Mouse (Mus musculus) hindbrain, embryonic 13.5 days (tissue): ENCODE data around the gene Usp45. TPM values are rescaled to one million over a fixed set of nuclear protein-coding genes. Genes with fewer than 3 reads are reported as not detected.

ENCODE experiments used
- ATAC-seq: fragments of 200-750 bp; cut with Nextera tagmentation; 2 replicates; pipeline ENCODE4 v1.8.0; 2017; ENCODE audit warnings: moderate TSS enrichment; ENCODE audit not compliant: low FRiP score
- H3K27ac ChIP-seq: fragments of 300-500 bp; sonication (generic); 2 replicates; pipeline ENCODE4 v1.5.1; 2015; ENCODE audit warnings: inconsistent platforms, mild to moderate bottlenecking, moderate library complexity
- H3K27me3 ChIP-seq: fragments of 300-500 bp; sonication (generic); 2 replicates; pipeline ENCODE4 v1.6.1; 2015; ENCODE audit warnings: mild to moderate bottlenecking, inconsistent platforms
- H3K36me3 ChIP-seq: fragments of 300-500 bp; sonication (generic); 2 replicates; pipeline ENCODE4 v1.6.1; 2015; ENCODE audit warnings: mild to moderate bottlenecking, inconsistent platforms
- H3K4me1 ChIP-seq: fragments of 300-500 bp; sonication (generic); replicated peaks from 2 replicates; pipeline ENCODE4 v1.6.1; 2015; ENCODE audit warnings: inconsistent platforms
- H3K4me2 ChIP-seq: fragments of 300-500 bp; sonication (generic); 2 replicates; pipeline ENCODE4 v1.6.1; 2015; ENCODE audit warnings: inconsistent platforms, mild to moderate bottlenecking, moderate library complexity
- H3K4me3 ChIP-seq: fragments of 300-500 bp; sonication (generic); 2 replicates; pipeline ENCODE4 v1.5.1; 2015; ENCODE audit warnings: mild to moderate bottlenecking, inconsistent platforms
- H3K9ac ChIP-seq: fragments of 300-500 bp; sonication (generic); 2 replicates; pipeline ENCODE4 v1.6.1; 2015; ENCODE audit warnings: mild to moderate bottlenecking, inconsistent platforms
- H3K9me3 ChIP-seq: fragments of 300-500 bp; sonication (generic); 2 replicates; pipeline ENCODE4 v1.6.1; 2016; ENCODE audit warnings: inconsistent platforms
- WGBS: fragments of 180-500 bp; shearing (Covaris S2); methylation state at CpG from one replicate; pipeline ENCODE4 v1.1.7; 2015; 5-methylcytosine and 5-hydroxymethylcytosine counted together
- polyA plus RNA-seq: library from polyadenylated mRNA; unstranded; fragments of >200 nt; fragmentation: Nextera tagmentation; extraction: Ambion mirVana; gene quantifications from 2 replicates; pipeline ENCODE4 v1.2.1, GENCODE M21; 2015

Gene Usp45
- polyA plus RNA-seq, 1 experiment from 2014 or later, result 7.6 TPM

- H3K9me3 ChIP-seq, result no peaks in the 10 kb centered on the region
- H3K36me3 ChIP-seq, result no peaks in the 10 kb centered on the region
- no peak overlapping the region for H3K4me3 ChIP-seq
- no peaks in the 10 kb centered on the region for H3K27me3 ChIP-seq
- H3K4me1 ChIP-seq, result peaks cover 7% of the 10 kb centered on the region
- H3K4me2 ChIP-seq, result no peak overlapping the region
- no peak overlapping the region for H3K27ac ChIP-seq
- no peak for ATAC-seq
- WGBS, result 93% methylated on average over 6 of the region's 6 CpGs
- no peak overlapping the region for H3K9ac ChIP-seq
Measured at GRCm38 (mm10) chr4:21882806-21883205, 115.8 kb downstream of the Usp45 start.

GRCm38 (mm10) chr4:21885831-21886230, 118.9 kb downstream of the Usp45 start:
- H3K9me3 ChIP-seq, result no peaks in the 10 kb centered on the region
- H3K27me3 ChIP-seq, result no peaks in the 10 kb centered on the region
- H3K9ac ChIP-seq, result no peak overlapping the region
- no peak overlapping the region for H3K27ac ChIP-seq
- no peaks in the 10 kb centered on the region for H3K4me1 ChIP-seq
- no peaks in the 10 kb centered on the region for H3K36me3 ChIP-seq
- ATAC-seq, result no peak
- H3K4me2 ChIP-seq, result no peak overlapping the region
- WGBS, result 85% methylated on average over 8 of the region's 8 CpGs
- no peak overlapping the region for H3K4me3 ChIP-seq

Other genes starting within 250 kb of the Usp45 start
- gene Prdm13, start 81.2 kb upstream of the Usp45 start, polyA plus RNA-seq, result 1.00 and 1.7 TPM in 2 replicates
- 71.0 and 71.8 TPM in 2 replicates for gene Ccnc, start 39.5 kb upstream of the Usp45 start, polyA plus RNA-seq
- 25.9 and 27.1 TPM in 2 replicates for gene Tstd3, start 56 bp downstream of the Usp45 start, polyA plus RNA-seq
- 195 and 201 TPM in 2 replicates for gene Pnisr, start 80.4 kb downstream of the Usp45 start, polyA plus RNA-seq
- 11.9 and 12.2 TPM in 2 replicates for gene Coq3, start 112.5 kb downstream of the Usp45 start, polyA plus RNA-seq
- 19.4 and 20.0 TPM in 2 replicates for gene Faxc, start 164.2 kb downstream of the Usp45 start, polyA plus RNA-seq